Mouse (Mus musculus) neural tube, embryonic 14.5 days (tissue): ENCODE measurements at regions not wholly inside any gene's neighbourhood (a gene's known extent, or its start where the extent isn't known, plus 50 kb on each side); places are given as distances from the start of the nearest gene placed in this dataset.

Source experiments
- ATAC-seq: fragments of 200-750 bp; cut with Nextera tagmentation; 2 replicates; pipeline ENCODE4 v1.8.0; 2017; ENCODE audit warnings: low read depth, mild to moderate bottlenecking, moderate TSS enrichment, moderate library complexity
- H3K27ac ChIP-seq: fragments of 300-500 bp; sonication (generic); 2 replicates; pipeline ENCODE4 v1.5.1; 2014; ENCODE audit warnings: low read depth, mild to moderate bottlenecking, control low read depth, low read length, moderate library complexity, mixed read lengths
- H3K27me3 ChIP-seq: fragments of 300-500 bp; sonication (generic); 2 replicates; pipeline ENCODE4 v1.6.1; 2014; ENCODE audit warnings: low read length; ENCODE audit not compliant: control insufficient read depth, insufficient read depth
- H3K36me3 ChIP-seq: fragments of 300-500 bp; sonication (generic); 2 replicates; pipeline ENCODE4 v1.6.1; 2014; ENCODE audit warnings: low read length, mixed read lengths; ENCODE audit not compliant: control insufficient read depth, insufficient read depth
- H3K4me1 ChIP-seq: fragments of 300-500 bp; sonication (generic); 2 replicates; pipeline ENCODE4 v1.6.1; 2014; ENCODE audit warnings: low read length; ENCODE audit not compliant: control insufficient read depth, insufficient read depth
- H3K4me2 ChIP-seq: fragments of 300-500 bp; sonication (generic); 2 replicates; pipeline ENCODE4 v1.6.1; 2014; ENCODE audit warnings: mild to moderate bottlenecking, low read depth, low read length, control low read depth
- H3K4me3 ChIP-seq: fragments of 300-500 bp; sonication (generic); 2 replicates; pipeline ENCODE4 v1.5.1; 2014; ENCODE audit warnings: low read depth, low read length, control low read depth, mixed read lengths
- H3K9ac ChIP-seq: fragments of 300-500 bp; sonication (generic); replicated peaks from 2 replicates; pipeline ENCODE4 v1.6.1; 2014; ENCODE audit warnings: low read depth, mild to moderate bottlenecking, control low read depth, low read length, mixed read lengths
- H3K9me3 ChIP-seq: fragments of 300-500 bp; sonication (generic); 2 replicates; pipeline ENCODE4 v1.6.1; 2016; ENCODE audit warnings: low read length; ENCODE audit not compliant: control insufficient read depth
- WGBS: fragments of 180-500 bp; shearing (Covaris S2); extraction: QIAGEN DNeasy Blood & Tissue Kit; methylation state at CpG from one replicate; pipeline ENCODE4 v1.1.7; 2014; 5-methylcytosine and 5-hydroxymethylcytosine counted together

- Histone ChIP-seq H3K9me3 (no peaks in the 10 kb centered on the region), H3K4me3 (no peak overlapping the region), H3K4me1 (peaks cover 10% of the 10 kb centered on the region), H3K36me3 (no peaks in the 10 kb centered on the region), H3K4me2 (peak overlapping the region; percentile 8; the same call in 1 of the 2 replicates), H3K27me3 (0 out of 2 replicates have a peak, but pooled peaks cover 9% of the 10 kb centered on the region), H3K9ac (no peak overlapping the region; the same call in 1 of the 2 replicates), H3K27ac (peak overlapping the region; percentile 69)
- WGBS: 4% methylated on average over 8 of the region's 8 CpGs
- no peak for ATAC-seq
Measured at GRCm38 (mm10) chr19:44696059-44696712, 59.7 kb upstream of the Pax2 start.

- WGBS: 26% methylated on average over 9 of the region's 9 CpGs
- Histone ChIP-seq H3K27ac (no peak overlapping the region; the same call in 1 of the 2 replicates), H3K9ac (no peak overlapping the region), H3K4me2 (no peak overlapping the region), H3K9me3 (no peaks in the 10 kb centered on the region), H3K4me1 (peaks cover 10% of the 10 kb centered on the region), H3K4me3 (no peak overlapping the region), H3K27me3 (0 out of 2 replicates have a peak, but pooled peaks cover 9% of the 10 kb centered on the region), H3K36me3 (no peaks in the 10 kb centered on the region)
- no peak for ATAC-seq
Measured at GRCm38 (mm10) chr19:44696773-44697172, 59.1 kb upstream of the Pax2 start.

GRCm38 (mm10) chr19:44698382-44699256 lies 57.2 kb upstream of the Pax2 start:
- Histone ChIP-seq H3K4me1 (peaks cover 7% of the 10 kb centered on the region), H3K9me3 (no peaks in the 10 kb centered on the region), H3K4me2 (no peak overlapping the region), H3K4me3 (no peak overlapping the region), H3K36me3 (no peaks in the 10 kb centered on the region), H3K9ac (0 out of 2 replicates have a peak overlapping the region, but pooled peaks have one; percentile 17), H3K27me3 (0 out of 2 replicates have a peak, but pooled peaks cover 9% of the 10 kb centered on the region), H3K27ac (peak overlapping the region; percentile 53)
- 0 out of 2 replicates have a peak, but pooled peaks have one; percentile 35 for ATAC-seq
- WGBS: 4% methylated on average over 21 of the region's 21 CpGs
